ENCODE assay signal across 9 mouse cellular contexts in the genomic region with DNA sequence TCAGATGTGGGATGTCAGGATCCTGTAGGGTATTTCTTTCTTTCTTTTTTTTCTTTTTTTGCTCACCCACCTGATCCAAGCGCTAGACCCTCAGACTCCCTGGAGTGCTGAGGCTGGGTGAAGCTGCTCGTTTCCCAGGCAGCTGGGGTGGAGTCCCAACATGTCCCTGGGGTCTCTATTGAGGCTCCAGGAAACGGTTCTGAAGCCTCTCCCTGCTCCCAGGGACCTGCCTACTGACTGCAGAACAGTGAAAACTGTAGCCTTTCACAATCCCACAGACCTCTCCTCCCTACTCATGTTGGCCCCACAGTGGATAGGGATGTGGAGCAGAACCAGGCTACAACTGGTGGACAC. TPM values are rescaled to one million over a fixed set of nuclear protein-coding genes. Genes with fewer than 3 reads are reported as not detected.
DNase-seq lines count a peak whose midpoint lies in the region; ATAC-seq and TF ChIP-seq lines count a peak whose summit lies in the region.
"Had no signal": no experiment of that assay in that cellular context is flagged by ENCODE, and none has a peak within 500 bp of the region (broad histone marks: within the 10 kb centered on the region; RNA-seq: fewer than 3 reads in every experiment).

No protein-coding gene starts in this region.

- WGBS in neural tube, embryonic 11.5 days, result 60% methylated on average over 3 of the region's 3 CpGs
- 43% methylated on average over 3 of the region's 3 CpGs for WGBS in forebrain, embryonic 16.5 days
- 39% methylated on average over 3 of the region's 3 CpGs for WGBS in limb, embryonic 14.5 days
- WGBS in stomach, embryonic 15.5 days, result 30% methylated on average over 3 of the region's 3 CpGs

- H3K4me2 ChIP-seq in neural tube, embryonic 11.5 days (ENCODE audit: low read depth), result peak overlapping the region; percentile 94
- H3K4me2 ChIP-seq in forebrain, embryonic 16.5 days (ENCODE audit: low read length), result peak overlapping the region; percentile 83
- peak overlapping the region; percentile 94 for H3K4me2 ChIP-seq in limb, embryonic 14.5 days (replicated peaks; ENCODE audit: low read depth, low read length, severe bottlenecking)
- peak overlapping the region; percentile 85 for H3K4me2 ChIP-seq in stomach, embryonic 15.5 days

- no peaks in the 10 kb centered on the region for H3K9me3 ChIP-seq in neural tube, embryonic 11.5 days (ENCODE audit: control insufficient read depth, low read length)
- no peaks in the 10 kb centered on the region for H3K9me3 ChIP-seq in forebrain, embryonic 16.5 days (ENCODE audit: control insufficient read depth, low read length)
- H3K9me3 ChIP-seq in limb, embryonic 14.5 days (ENCODE audit: control insufficient read depth, low read length), result no peaks in the 10 kb centered on the region
- H3K9me3 ChIP-seq in stomach, embryonic 15.5 days, result no peaks in the 10 kb centered on the region

- TF ChIP-seq POLR2A in limb, embryonic 14.5 days (IDR thresholded peaks at IDR 0.05; ENCODE audit: borderline replicate concordance, extremely low read depth, insufficient read depth, insufficient read length), result no peak

- no peak overlapping the region for H3K27ac ChIP-seq in neural tube, embryonic 11.5 days (ENCODE audit: low read depth, low read length)
- no peak overlapping the region for H3K27ac ChIP-seq in forebrain, embryonic 16.5 days (ENCODE audit: low read length)
- H3K27ac ChIP-seq in limb, embryonic 14.5 days (replicated peaks; ENCODE audit: low read depth, low read length), result no peak overlapping the region
- no peak overlapping the region for H3K27ac ChIP-seq in stomach, embryonic 15.5 days

- peak overlapping the region; percentile 16 for H3K9ac ChIP-seq in neural tube, embryonic 11.5 days (ENCODE audit: low read length)
- peak overlapping the region; percentile 87; the same call in 1 of the 2 replicates for H3K9ac ChIP-seq in forebrain, embryonic 16.5 days (replicated peaks; ENCODE audit: low read depth, low read length)
- H3K9ac ChIP-seq in limb, embryonic 14.5 days (ENCODE audit: low read depth, low read length, severe bottlenecking), result peak overlapping the region; percentile 94
- peak overlapping the region; percentile 94; the same call in 1 of the 2 replicates for H3K9ac ChIP-seq in stomach, embryonic 15.5 days

- no peak for DNase-seq in neural tube, embryonic 11.5 days (ENCODE audit: low spot score)
- DNase-seq in neural tube, embryonic 10.5 days (ENCODE audit: extremely low spot score, low spot score), result no peak
- DNase-seq in limb, embryonic 14.5 days (ENCODE audit: low spot score), result no peak
- DNase-seq in adrenal gland, postnatal 4 days (ENCODE audit: low spot score in 2 of 2), result no peak
- DNase-seq in gastrocnemius, postnatal 25 days, result no peak
- DNase-seq: adrenal gland, postnatal 25 days had no signal

- H3K4me3 ChIP-seq in neural tube, embryonic 11.5 days (ENCODE audit: low read depth, low read length), result peak overlapping the region; percentile 4
- H3K4me3 ChIP-seq in forebrain, embryonic 16.5 days (replicated peaks; ENCODE audit: low read length), result peak overlapping the region; percentile 84; the same call in 1 of the 2 replicates
- H3K4me3 ChIP-seq in limb, embryonic 14.5 days (replicated peaks; ENCODE audit: low read length), result peak overlapping the region; percentile 99
- peak overlapping the region; percentile 82 for H3K4me3 ChIP-seq in stomach, embryonic 15.5 days (replicated peaks)

- no peaks in the 10 kb centered on the region for H3K27me3 ChIP-seq in neural tube, embryonic 11.5 days (ENCODE audit: control insufficient read depth, insufficient read depth, low read length)
- H3K27me3 ChIP-seq in forebrain, embryonic 16.5 days (replicated peaks; ENCODE audit: control insufficient read depth, insufficient read depth, low read length), result no peaks in the 10 kb centered on the region
- no peaks in the 10 kb centered on the region for H3K27me3 ChIP-seq in limb, embryonic 14.5 days (ENCODE audit: control insufficient read depth, insufficient read depth, low read length)
- H3K27me3 ChIP-seq in stomach, embryonic 15.5 days (replicated peaks), result no peaks in the 10 kb centered on the region

- no peaks in the 10 kb centered on the region for H3K36me3 ChIP-seq in neural tube, embryonic 11.5 days (ENCODE audit: control insufficient read depth, insufficient read depth, low read length)
- no peaks in the 10 kb centered on the region for H3K36me3 ChIP-seq in forebrain, embryonic 16.5 days (ENCODE audit: control insufficient read depth, insufficient read depth)
- peaks cover 29% of the 10 kb centered on the region for H3K36me3 ChIP-seq in limb, embryonic 14.5 days (ENCODE audit: control insufficient read depth, insufficient read depth, low read length)
- H3K36me3 ChIP-seq in stomach, embryonic 15.5 days, result no peaks in the 10 kb centered on the region

- ATAC-seq in neural tube, embryonic 11.5 days (ENCODE audit: insufficient read depth, low FRiP score, low TSS enrichment), result no peak
- no peak for ATAC-seq in forebrain, embryonic 16.5 days
- no peak for ATAC-seq in limb, embryonic 14.5 days (ENCODE audit: low FRiP score, low read depth)
- ATAC-seq in stomach, embryonic 15.5 days (ENCODE audit: insufficient read depth, low FRiP score, low read depth), result no peak
- ATAC-seq in CD4-positive, CD25-positive, alpha-beta regulatory T cell, adult 4 months, result no peak

- H3K4me1 ChIP-seq in neural tube, embryonic 11.5 days (ENCODE audit: control insufficient read depth, insufficient read depth, low read length), result peaks cover 13% of the 10 kb centered on the region
- peaks cover 41% of the 10 kb centered on the region for H3K4me1 ChIP-seq in forebrain, embryonic 16.5 days (replicated peaks; ENCODE audit: control insufficient read depth, insufficient read depth, low read length)
- peaks cover 50% of the 10 kb centered on the region for H3K4me1 ChIP-seq in limb, embryonic 14.5 days (ENCODE audit: control insufficient read depth, insufficient read depth, low read length)
- H3K4me1 ChIP-seq in stomach, embryonic 15.5 days, result peaks cover 58% of the 10 kb centered on the region

RNA-seq across cellular contexts. Expression of gene Cd81, which starts 2.0 kb away (rescaled TPM):
- polyA plus RNA-seq in neural tube, embryonic 11.5 days (2014; fragmentation: Nextera tagmentation; extraction: Ambion mirVana), result 282 and 291 TPM in 2 replicates
- polyA plus RNA-seq in forebrain, embryonic 16.5 days (2015; fragmentation: Nextera tagmentation; extraction: Ambion mirVana), result 319 and 342 TPM in 2 replicates
- polyA plus RNA-seq in limb, embryonic 14.5 days (2012; rRNA removed), result 456 and 528 TPM in 2 replicates
- polyA plus RNA-seq in limb, embryonic 14.5 days (2014; fragmentation: Nextera tagmentation; extraction: Ambion mirVana), result 658 and 696 TPM in 2 replicates
- 551 and 575 TPM in 2 replicates for polyA plus RNA-seq in stomach, embryonic 15.5 days (2015; fragmentation: Nextera tagmentation; extraction: Ambion mirVana)
- total RNA-seq in adrenal gland, postnatal 4 days (2021), result 100 to 1,000 TPM; 659 to 670 TPM
- total RNA-seq in gastrocnemius, postnatal 25 days (2021), result 100 to 1,000 TPM; 118 to 130 TPM
- 100 to 1,000 TPM; 290 to 354 TPM for polyA plus RNA-seq in CD4-positive, CD25-positive, alpha-beta regulatory T cell, adult 4 months (2017; shearing (Covaris generic))

RNA-seq across cellular contexts. Expression of gene Tssc4, which starts 14.5 kb away (rescaled TPM):
- 68.8 and 70.2 TPM in 2 replicates for polyA plus RNA-seq in neural tube, embryonic 11.5 days (2014; fragmentation: Nextera tagmentation; extraction: Ambion mirVana)
- 99.7 and 109 TPM in 2 replicates for polyA plus RNA-seq in forebrain, embryonic 16.5 days (2015; fragmentation: Nextera tagmentation; extraction: Ambion mirVana)
- 130 and 174 TPM in 2 replicates for polyA plus RNA-seq in limb, embryonic 14.5 days (2012; rRNA removed)
- 65.0 and 67.0 TPM in 2 replicates for polyA plus RNA-seq in limb, embryonic 14.5 days (2014; fragmentation: Nextera tagmentation; extraction: Ambion mirVana)
- polyA plus RNA-seq in stomach, embryonic 15.5 days (2015; fragmentation: Nextera tagmentation; extraction: Ambion mirVana), result 78.7 and 84.8 TPM in 2 replicates
- total RNA-seq in adrenal gland, postnatal 4 days (2021), result 10 to 100 TPM; 40.1 to 42.4 TPM
- 1 to 10 TPM; 7.4 to 8.6 TPM for total RNA-seq in gastrocnemius, postnatal 25 days (2021)
- polyA plus RNA-seq in CD4-positive, CD25-positive, alpha-beta regulatory T cell, adult 4 months (2017; shearing (Covaris generic)), result 10 to 100 TPM; 34.8 to 52.8 TPM

RNA-seq across cellular contexts. Expression of gene Trpm5, which starts 39.9 kb away (rescaled TPM):
- 0.68 and 0.77 TPM in 2 replicates for polyA plus RNA-seq in neural tube, embryonic 11.5 days (2014; fragmentation: Nextera tagmentation; extraction: Ambion mirVana)
- 1.1 and 1.2 TPM in 2 replicates for polyA plus RNA-seq in forebrain, embryonic 16.5 days (2015; fragmentation: Nextera tagmentation; extraction: Ambion mirVana)
- 63.4 and 71.2 TPM in 2 replicates for polyA plus RNA-seq in limb, embryonic 14.5 days (2012; rRNA removed)
- polyA plus RNA-seq in limb, embryonic 14.5 days (2014; fragmentation: Nextera tagmentation; extraction: Ambion mirVana), result 24.1 and 24.2 TPM in 2 replicates
- polyA plus RNA-seq in stomach, embryonic 15.5 days (2015; fragmentation: Nextera tagmentation; extraction: Ambion mirVana), result 14.1 and 16.0 TPM in 2 replicates
- total RNA-seq in adrenal gland, postnatal 4 days (2021), result 1 to 10 TPM; 5.2 to 6.0 TPM
- under 1 TPM in 1 of 2 experiments, not detected in 1; 0.13 TPM for total RNA-seq in gastrocnemius, postnatal 25 days (2021)
- polyA plus RNA-seq in CD4-positive, CD25-positive, alpha-beta regulatory T cell, adult 4 months (2017; shearing (Covaris generic)), result not detected

RNA-seq across cellular contexts. Expression of gene Tspan32, which starts 49.7 kb away (rescaled TPM):
- 4.4 and 4.6 TPM in 2 replicates for polyA plus RNA-seq in neural tube, embryonic 11.5 days (2014; fragmentation: Nextera tagmentation; extraction: Ambion mirVana)
- 0.32 and 0.53 TPM in 2 replicates for polyA plus RNA-seq in forebrain, embryonic 16.5 days (2015; fragmentation: Nextera tagmentation; extraction: Ambion mirVana)
- polyA plus RNA-seq in limb, embryonic 14.5 days (2012; rRNA removed), result 5.1 and 5.5 TPM in 2 replicates
- polyA plus RNA-seq in limb, embryonic 14.5 days (2014; fragmentation: Nextera tagmentation; extraction: Ambion mirVana), result 6.0 and 7.3 TPM in 2 replicates
- 3.6 and 7.3 TPM in 2 replicates for polyA plus RNA-seq in stomach, embryonic 15.5 days (2015; fragmentation: Nextera tagmentation; extraction: Ambion mirVana)
- total RNA-seq in adrenal gland, postnatal 4 days (2021), result 1 to 10 TPM; 1.5 to 2.6 TPM
- total RNA-seq in gastrocnemius, postnatal 25 days (2021), result under 1 TPM; 0.23 to 0.27 TPM
- polyA plus RNA-seq in CD4-positive, CD25-positive, alpha-beta regulatory T cell, adult 4 months (2017; shearing (Covaris generic)), result 100 to 1,000 TPM; 672 to 754 TPM

RNA-seq across cellular contexts. Expression of gene Kcnq1, which starts 51.6 kb away (rescaled TPM):
- polyA plus RNA-seq in neural tube, embryonic 11.5 days (2014; fragmentation: Nextera tagmentation; extraction: Ambion mirVana), result 1.6 and 1.7 TPM in 2 replicates
- 1.0 and 1.1 TPM in 2 replicates for polyA plus RNA-seq in forebrain, embryonic 16.5 days (2015; fragmentation: Nextera tagmentation; extraction: Ambion mirVana)
- 1.7 and 2.7 TPM in 2 replicates for polyA plus RNA-seq in limb, embryonic 14.5 days (2012; rRNA removed)
- 1.3 and 1.5 TPM in 2 replicates for polyA plus RNA-seq in limb, embryonic 14.5 days (2014; fragmentation: Nextera tagmentation; extraction: Ambion mirVana)
- polyA plus RNA-seq in stomach, embryonic 15.5 days (2015; fragmentation: Nextera tagmentation; extraction: Ambion mirVana), result 9.1 and 13.2 TPM in 2 replicates
- 1 to 10 TPM; 3.4 to 5.6 TPM for total RNA-seq in adrenal gland, postnatal 4 days (2021)
- under 1 TPM; 0.33 to 0.80 TPM for total RNA-seq in gastrocnemius, postnatal 25 days (2021)
- polyA plus RNA-seq in CD4-positive, CD25-positive, alpha-beta regulatory T cell, adult 4 months (2017; shearing (Covaris generic)), result not detected

Comparison
In these comparisons a context has a peak if more than half of its experiments do, and no peak if none do; other contexts are left out.
1. H3K4me3 ChIP-seq: peak in every context shown above with its lines; median percentile 99 in limb, embryonic 14.5 days; 84 in forebrain, embryonic 16.5 days; 82 in stomach, embryonic 15.5 days; 4 in neural tube, embryonic 11.5 days.
2. H3K9ac ChIP-seq: peak in every context shown above with its lines; median percentile 94 in limb, embryonic 14.5 days; 94 in stomach, embryonic 15.5 days; 87 in forebrain, embryonic 16.5 days; 16 in neural tube, embryonic 11.5 days.